Mouse (Mus musculus) left cerebral cortex, adult 8-10 months (tissue): Measurements from ENCODE around the gene Adi1. TPM values are rescaled to one million over a fixed set of nuclear protein-coding genes. Genes with fewer than 3 reads are reported as not detected.

Experiments
- microRNA-seq, 2 experiments: library from miRNA; unstranded; fragments of <30 nt; microRNA quantifications; one replicate each; pipeline ENCODE4 v1.2.0; 2022
- total RNA-seq, 4 experiments: library from RNA; stranded (reverse); gene quantifications; 2 replicates each; pipeline ENCODE4 v1.2.4; 2022

Adi1 gene
- total RNA-seq, 4 experiments from 2014 or later = 37.5 to 44.6 (median 41.2) TPM

Small RNA genes lying within 50 kb of the gene (microRNA-seq; reads per million reads assigned to microRNA genes)
- 0.88 to 3.2 reads per million in 2 experiments for gene Mir6937

Other genes with a start within 250 kb of the Adi1 start
- gene Dcdc2c, start 122.8 kb upstream of the Adi1 start, total RNA-seq = under 1 TPM; 0.48 to 1.00 (median 0.62) TPM
- 1 to 10 TPM in 1 of 4 experiments, under 1 TPM in 3; 0.74 to 1.3 (median 0.91) TPM for gene Allc, start 92.7 kb upstream of the Adi1 start, total RNA-seq
- under 1 TPM in 3 of 4 experiments, not detected in 1; 0.35 to 0.39 (median 0.35) TPM for gene Colec11, start 51.9 kb upstream of the Adi1 start, total RNA-seq
- gene Rps7, start 39.3 kb upstream of the Adi1 start, total RNA-seq = 100 to 1,000 TPM; 266 to 307 (median 284) TPM
- gene Rnaseh1, start 25.6 kb upstream of the Adi1 start, total RNA-seq = 10 to 100 TPM; 12.0 to 12.9 (median 12.7) TPM
- 10 to 100 TPM; 67.0 to 72.8 (median 70.2) TPM for gene Trappc12, start 75.2 kb downstream of the Adi1 start, total RNA-seq
- 10 to 100 TPM; 57.1 to 65.8 (median 61.0) TPM for gene Eipr1, start 76.6 kb downstream of the Adi1 start, total RNA-seq